Mouse (Mus musculus) thymus, postnatal 4 days (tissue): Measurements from ENCODE around the gene Insl5.

Source experiments
- DNase-seq: peaks from one replicate; pipeline ENCODE4 v3.0.0; 2021

The Insl5 gene

DNA sequence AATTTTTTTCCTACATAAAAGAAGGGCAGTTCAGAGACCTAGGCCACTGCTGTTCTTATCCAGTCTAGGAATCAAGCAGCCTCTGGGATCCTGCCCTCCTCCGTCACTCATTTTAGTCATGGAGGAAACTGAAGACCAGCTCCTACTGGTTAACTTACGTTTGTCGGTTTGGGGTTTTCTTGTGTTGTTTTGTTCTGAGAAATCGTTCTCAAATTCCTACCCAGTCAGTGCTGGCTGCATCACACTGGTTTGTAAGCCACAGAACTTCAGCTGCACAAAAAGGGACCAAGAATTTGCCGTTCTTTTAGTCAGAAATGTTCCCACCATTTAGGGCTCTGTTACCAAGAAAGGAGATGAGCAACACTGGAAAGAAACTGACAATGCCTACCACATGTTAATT is 37.3 kb downstream of the Insl5 start:
- DNase-seq = peak; percentile 48

DNA sequence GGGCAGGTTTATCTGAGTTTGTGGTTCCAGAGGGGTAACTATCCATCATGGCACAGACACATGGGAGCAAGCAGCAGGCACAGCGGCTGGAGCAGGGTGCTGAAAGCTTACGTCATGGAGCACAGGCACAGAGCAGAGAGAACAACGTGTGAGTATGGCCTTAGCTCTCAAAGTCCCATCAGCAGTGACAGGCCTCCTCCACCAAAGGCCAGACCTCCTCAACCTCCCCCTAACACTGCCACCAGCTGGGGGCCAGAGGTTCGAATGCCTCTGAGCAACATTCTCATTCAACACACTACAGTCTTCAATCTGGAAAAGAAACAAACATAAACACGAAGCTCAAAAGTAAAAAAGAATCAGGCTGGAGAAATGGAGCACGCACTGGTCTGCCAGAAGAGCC is 38.1 kb downstream of the Insl5 start:
- peak; percentile 62 for DNase-seq

DNA sequence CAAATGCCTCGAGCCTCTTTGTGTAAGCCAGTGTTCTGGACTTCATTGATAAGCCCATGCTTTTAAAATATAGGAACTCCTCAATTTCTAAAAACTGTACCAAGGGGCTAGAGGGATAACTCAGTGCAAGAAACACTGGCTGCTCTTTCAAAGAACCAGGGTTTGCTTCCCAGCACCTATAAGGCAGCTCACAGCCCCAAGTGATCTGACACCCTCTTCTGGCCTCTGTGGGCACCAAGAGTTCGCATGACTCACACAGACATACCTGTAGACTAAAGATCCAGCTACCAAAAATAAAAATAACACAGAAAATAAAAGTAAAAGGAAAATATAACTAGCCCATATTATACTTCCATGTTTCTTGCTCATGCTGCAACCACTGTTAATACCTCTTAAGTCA is 38.9 kb downstream of the Insl5 start:
- DNase-seq = peak; percentile 52

DNA sequence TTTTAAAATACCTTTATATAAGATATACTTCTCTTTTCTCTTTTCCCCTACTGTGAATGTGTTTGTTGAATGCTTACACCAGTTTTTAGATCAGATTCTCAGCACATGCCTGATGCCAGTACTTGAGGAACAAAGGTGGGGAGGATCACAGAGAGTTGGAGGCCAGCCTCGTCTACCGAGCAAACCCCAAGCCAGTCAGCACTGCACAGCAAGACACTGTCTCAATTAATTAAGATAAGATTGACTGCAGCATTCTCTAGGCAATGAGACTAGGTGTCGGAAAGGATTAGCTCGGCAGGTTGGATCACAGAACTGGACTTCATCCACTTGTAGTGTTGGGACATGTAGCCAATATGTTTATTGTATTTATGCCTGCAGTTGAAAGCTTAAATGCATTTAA is 39.3 kb downstream of the Insl5 start:
- DNase-seq = no peak

DNA sequence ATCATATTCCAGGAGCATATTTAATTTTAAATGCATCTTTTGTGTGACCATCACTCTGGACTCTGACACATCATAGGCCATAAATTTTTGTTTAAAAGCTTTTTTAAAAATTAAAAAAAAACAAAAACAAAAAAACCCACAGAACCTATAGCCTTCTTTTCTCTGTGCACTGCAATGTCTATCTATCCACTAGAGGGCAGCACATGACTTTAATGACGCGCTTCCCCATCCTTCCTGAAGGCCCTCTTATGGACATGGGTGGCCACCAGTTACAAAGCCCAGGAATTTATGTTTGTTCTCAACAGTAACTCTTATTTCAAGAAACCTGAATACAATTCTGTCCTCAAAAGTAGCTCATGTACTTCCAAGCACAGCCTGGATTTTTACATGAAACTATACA is 39.7 kb downstream of the Insl5 start:
- DNase-seq = peak; percentile 68

DNA sequence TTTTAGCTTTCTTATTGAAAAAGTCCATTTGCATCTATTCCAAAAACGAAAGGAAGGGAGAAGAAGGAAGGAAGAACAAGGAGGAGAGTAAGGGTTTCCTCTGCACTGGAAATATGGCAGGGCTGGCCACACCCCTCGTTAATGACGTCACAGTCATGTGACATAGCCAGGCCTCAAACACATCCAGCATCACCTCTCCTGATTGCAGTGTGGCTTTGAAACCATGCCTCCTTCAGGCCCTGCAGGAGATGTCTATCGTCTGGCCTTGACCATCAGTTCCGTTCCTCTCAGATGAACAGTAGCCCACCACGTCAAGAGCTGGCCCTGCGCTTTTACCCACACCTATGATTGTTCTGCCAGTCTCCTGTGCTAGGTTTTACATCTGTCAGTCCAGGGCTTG is 40.5 kb downstream of the Insl5 start:
- peak; percentile 53 for DNase-seq

DNA sequence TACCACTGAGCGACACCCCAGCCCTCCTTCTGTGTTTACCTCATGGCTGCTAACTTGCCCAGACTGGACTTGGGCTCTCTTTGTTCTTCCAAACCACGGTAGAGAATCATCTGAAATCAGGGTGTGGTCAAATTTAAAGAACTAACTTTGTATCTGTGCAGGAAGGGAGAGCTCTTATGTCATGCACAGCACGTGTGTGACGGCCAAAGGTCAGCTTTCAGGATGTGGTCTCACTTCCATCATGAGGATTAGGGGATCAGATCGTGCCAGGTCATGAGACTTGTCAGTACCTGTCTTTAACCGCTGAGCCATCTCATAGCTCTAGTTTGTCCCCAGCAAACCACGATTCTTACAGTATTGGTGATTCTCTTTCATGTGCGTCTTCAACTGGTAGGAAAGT is 44.9 kb downstream of the Insl5 start:
- no peak for DNase-seq

DNA sequence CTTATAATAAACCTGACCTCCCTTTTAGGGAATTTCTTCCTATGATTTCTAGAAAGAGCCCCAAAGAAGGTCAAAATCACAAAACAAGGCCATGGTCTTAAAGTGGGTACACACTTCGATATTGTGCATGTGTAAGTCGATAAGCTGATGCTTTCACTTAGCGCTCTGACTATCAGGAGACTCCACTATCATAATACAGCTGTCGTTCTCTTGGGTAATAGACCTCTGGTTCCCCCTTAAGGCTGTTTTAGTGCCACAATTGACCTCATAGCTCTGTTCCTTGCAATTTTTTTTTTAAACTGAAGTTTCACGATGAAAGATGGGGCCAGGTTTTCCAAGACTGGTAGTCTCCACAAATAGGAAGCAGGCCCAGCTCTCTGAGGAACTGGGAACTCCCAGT is 47.3 kb downstream of the Insl5 start:
- DNase-seq = no peak

DNA sequence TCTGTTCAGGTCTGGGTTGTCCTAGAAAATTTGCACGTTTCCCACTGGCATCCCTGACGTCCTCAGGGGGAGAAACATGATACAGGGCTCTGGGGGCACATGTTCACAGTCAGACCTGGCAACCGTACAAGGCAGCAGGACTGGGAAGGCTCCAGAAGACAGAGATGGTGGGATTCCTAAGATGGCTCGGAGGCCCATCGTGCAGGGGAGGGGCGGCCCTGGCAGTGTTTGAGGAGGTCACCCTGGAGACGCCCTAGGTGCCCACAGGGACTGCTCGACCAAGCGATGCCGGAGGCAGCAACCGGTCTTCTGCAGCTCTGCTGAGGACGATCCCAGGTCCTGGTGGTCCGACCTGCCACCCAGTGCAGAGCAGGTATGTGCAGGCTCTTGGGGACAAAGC is 48.2 kb downstream of the Insl5 start, which contains the start of gene Tctex1d1:
Gene Tctex1d1, plus strand, starts transcription at position 167 of the 400 bp plus-strand sequence.
- peak; percentile 43 for DNase-seq

DNA sequence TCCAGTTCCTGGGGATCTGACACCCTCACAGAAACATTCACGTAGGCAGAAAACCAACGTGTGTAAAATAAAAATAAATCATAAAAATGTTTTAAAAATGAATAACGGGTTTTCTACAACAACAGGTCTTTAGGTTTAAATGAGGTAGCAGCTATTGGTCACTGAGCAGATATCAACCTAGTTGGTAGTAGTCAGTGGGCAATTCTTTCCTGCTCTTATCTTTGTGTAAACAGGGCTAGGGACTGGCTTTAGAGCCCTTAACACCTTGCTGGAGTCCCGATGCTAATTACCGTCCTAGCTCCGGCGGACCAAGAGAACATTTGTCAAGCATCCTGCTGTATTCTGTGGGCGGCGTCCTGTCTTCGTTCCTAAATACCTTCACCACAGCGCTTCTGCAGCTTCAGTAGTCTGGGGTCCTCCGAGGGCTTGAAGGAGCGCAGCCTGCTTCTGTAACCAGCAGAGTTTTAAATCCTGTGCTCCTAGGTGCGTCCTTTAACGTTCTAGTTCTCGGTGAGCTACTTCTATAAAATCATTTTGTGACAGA is 48.8 kb downstream of the Insl5 start:
- no peak for DNase-seq

DNA sequence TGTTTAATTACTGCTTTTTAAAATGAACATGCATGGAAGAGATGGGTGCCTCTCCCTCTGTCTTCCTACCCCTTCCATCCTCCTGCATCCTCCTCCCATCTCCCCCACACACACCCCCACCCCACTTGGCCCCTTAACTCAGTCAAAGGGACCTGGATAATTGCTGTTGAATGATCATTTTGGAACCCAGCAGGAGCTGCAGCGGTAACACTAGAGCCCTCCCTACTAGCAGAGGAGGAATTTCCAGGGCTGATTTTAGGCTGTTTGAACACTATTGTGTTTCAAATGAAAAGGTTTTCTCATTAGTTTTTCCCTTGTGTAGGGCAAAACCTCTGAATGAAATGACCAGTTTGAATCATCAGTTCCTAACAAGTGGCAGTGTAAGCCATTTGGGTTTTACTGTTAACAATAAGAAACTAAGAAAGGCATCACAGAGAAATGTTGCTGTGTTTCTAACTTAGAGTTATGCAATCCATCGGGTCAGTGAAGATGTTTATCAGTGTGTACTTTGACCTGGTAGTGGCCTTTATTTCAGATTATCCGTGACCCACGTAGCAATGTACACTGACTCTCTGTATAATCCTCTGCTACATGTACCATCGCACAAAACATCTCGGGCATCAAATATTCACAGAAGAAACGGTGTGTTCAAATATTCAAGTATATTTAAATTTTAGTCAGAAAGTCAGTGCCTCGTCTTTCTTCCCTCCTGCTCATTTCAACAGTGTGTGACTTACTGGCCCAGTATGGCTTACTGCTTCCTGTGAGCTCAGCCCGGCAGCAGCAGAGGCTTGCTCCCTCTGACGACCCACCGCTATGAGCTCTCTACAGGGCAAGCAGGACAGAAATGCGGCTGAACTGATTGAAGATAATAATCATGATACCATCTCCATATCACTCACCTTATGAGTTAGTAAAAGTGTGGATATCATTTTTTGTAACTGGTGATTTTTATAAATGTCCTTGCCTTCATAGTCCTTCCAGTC is 50.1 kb downstream of the Insl5 start:
- DNase-seq = no peak

DNA sequence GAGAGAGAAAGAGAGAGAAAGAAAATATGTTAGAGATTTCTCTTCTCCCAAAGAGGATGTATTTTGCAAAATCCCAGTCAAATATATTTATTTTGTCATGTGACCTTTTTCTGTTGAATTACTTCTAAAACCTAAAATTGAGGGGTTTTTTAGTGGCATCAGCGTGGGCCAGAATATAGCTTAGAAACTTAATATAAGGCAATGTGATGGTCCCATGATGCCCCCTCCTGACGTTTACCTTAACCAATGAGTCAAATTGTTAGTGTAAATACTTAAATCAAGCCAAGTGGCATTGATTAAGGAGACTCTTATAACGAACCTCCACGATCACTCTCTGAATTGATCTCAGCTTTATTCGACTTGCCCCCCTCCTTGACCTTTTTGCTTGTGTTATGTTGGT is 52.5 kb downstream of the Insl5 start:
- DNase-seq = no peak

DNA sequence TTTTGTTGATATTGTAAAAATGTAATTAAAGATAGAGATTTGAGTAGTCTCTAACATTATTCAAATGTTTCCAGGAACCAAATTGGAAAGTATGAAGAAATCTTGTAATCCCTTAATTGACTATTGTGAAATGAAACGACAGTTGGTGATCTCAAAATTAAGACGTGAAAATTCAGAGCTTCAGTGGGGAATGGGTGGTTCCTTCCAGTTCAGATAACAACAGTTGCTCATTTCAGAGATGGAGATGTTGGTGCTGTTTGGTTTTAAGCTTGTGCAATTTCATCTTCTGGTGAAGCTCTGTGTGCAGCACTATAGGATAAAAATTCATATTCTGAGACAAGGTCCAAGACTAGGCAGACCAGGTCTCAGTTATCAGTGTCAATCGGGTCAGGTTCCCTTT is 54.6 kb downstream of the Insl5 start:
- DNase-seq = no peak

DNA sequence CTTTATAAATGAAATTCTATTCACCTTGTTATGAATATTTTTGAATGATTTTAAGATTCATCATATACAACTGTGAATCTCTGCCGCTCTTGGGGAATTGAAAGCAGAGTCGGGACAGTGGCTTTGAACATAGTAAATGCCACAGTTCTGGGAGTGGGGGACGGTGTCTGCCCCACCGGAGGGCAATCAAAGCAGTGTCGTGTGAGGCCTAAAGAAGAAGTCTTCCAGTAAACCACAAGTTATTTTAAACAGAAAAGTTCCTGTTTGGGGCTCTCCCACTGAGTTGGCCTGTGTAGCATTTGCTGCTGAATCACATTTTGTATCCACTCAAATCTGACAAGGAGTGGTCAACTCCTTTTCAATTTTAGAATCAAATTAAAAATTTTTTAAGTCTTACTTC is 55.5 kb downstream of the Insl5 start:
- DNase-seq = no peak

DNA sequence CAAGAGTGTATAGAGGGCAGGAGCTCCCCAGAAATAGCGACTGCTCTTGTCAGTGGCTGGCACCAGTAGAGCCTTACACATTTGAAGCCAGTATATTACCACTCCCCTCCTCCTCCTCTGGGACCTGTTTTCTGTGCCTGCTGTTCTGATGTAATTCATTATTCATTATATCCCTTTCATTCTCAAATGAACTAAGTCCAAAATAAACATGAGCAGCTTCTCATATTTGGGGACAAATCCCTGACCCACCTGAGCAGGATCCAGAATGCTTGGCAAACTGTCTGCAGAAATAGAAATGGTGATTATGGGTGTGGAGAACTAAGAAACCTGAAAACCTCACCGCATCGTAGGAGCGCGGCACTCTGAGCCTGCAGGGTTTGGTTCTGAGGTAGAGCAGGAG is 57.0 kb downstream of the Insl5 start:
- no peak for DNase-seq
